Mouse (Mus musculus): ENCODE measurements at regions not wholly inside any gene's neighbourhood (a gene's known extent, or its start where the extent isn't known, plus 50 kb on each side); places are given as distances from the start of the nearest gene placed in this dataset.
A peak's percentile ranks its signal among the peaks of the same experiment; 100 is the strongest.

DNA sequence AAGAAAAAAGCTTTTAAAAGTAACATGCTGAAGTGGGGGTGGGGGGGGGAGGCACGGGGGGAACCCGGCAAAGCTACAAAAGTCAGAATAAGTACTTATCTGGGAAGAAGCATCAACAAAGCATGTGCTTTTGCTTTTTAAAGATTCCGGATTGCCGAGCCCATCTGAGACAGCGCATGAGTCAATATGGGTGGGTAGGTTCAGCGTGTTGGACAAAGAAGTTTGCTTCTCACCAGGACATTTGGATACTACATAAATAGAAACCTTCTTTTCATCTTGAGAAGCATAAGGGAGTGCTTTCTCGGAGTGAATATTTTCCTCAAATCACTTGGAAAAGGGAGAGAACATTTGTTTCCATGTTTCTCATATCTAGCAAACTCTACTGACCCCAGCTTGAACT is 414.1 kb downstream of the Klf5 start:
- DNase-seq (ENCODE audit: low read depth, low spot score) = no peak

- no peak for DNase-seq (ENCODE audit: low read depth, low spot score)
These were observed 414.8 kb downstream of the Klf5 start for GRCm38 (mm10) chr14:99713069-99713830.

DNA sequence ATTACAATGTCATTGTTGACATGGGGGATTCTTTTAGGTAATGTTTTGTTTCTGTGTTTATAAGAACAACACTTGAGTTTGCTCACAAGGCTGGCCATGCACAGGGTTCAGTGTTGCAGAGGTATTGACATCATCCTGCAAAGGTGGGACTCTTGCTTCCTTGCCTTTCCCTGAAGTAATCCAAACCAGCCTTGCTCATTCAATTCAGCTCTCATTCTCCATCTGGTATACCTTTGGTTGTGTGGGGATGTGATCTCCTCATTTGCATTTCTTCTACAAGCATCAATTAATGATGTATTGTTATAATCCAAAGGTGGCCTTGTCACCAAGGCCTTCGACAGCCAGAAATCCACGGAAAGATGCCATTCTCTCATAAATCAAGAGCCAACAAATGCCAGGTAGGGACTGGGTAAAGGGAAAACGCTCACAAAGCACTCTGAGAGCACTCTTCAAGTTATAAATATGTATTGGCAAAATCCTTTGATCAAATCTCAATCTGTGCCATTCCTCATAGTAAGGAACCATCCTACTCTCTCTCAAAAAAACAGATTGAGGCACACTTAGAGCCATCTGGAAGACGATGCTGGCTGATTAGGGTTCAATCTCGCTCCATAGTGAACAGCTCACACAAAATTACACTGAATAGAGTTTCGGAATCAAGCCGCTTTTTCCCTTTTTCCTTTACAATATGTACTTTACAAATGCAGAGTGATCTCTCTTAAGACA is 435.1 kb downstream of the Klf5 start:
- no peak for DNase-seq (ENCODE audit: low read depth, low spot score)

DNA sequence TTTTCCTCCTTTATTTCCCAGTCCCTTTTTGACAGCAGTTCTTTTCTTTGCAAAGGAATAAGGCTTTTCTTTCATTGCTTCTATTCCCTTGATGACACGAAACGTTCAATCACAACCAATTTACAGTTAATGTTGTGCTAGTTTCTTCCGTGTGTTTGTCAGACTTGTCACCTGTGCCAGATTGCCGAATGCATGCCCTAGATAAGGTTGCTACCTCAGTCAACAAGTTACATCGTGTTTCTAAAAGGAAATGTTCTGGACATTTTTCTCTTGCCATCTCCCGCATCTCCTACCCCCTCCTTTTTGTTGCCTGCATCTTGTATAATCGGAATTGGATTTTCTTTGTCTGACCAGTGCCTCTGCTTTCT is 435.7 kb downstream of the Klf5 start:
- no peak for DNase-seq (ENCODE audit: low read depth, low spot score)

GRCm38 (mm10) chr14:99743625-99744297 is 445.3 kb downstream of the Klf5 start:
- no peak for DNase-seq (ENCODE audit: low read depth, low spot score)

- DNase-seq (ENCODE audit: low read depth, low spot score) = no peak
These were observed 446.7 kb downstream of the Klf5 start for GRCm38 (mm10) chr14:99745209-99745608.

GRCm38 (mm10) chr14:99748166-99748565 is 449.7 kb downstream of the Klf5 start:
- no peak for DNase-seq (ENCODE audit: low read depth, low spot score)

- no peak for DNase-seq (ENCODE audit: low read depth, low spot score)
These were observed 451.1 kb downstream of the Klf5 start for GRCm38 (mm10) chr14:99749308-99750305.

GRCm38 (mm10) chr14:99758045-99758444 is 459.6 kb downstream of the Klf5 start:
- no peak for DNase-seq (ENCODE audit: low read depth, low spot score)

DNA sequence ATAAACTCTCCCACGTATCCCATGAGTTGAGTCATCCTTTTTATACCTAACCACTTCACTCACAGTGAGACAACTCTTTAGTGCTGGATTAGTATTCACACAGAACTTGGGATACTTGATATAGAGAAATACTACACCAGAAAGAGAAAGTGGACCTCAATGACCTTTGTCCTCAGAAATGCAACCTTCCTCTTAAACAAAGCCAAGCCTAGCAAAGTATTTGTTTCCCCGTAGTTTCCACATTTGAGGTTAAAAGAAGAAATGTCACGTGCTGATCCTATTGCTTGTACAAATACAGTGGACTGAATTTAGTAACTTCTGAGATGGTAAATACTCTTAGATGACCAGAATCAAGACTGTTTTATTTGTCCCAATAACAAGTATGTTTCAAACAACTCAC is 464.8 kb downstream of the Klf5 start:
- no peak for DNase-seq (ENCODE audit: low read depth, low spot score)

DNA sequence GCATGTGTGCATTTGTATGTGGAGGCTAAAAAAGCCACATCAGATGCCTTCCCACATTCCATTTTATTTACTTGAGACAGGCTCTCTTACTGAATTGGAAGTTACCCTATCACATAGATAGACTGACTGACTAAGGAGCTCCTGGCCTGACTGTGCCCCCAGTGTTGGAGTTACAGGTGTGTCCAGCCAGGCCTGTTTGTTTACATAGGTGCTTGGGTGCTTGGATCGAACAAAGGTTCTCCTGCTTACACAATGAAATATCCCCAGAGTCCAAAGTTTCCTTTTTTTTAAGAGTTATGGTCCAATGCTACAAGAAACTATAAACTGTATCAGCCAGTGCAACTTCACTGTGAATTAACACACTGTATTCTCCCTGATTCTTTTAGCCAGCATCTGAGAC is 472.5 kb downstream of the Klf5 start:
- no peak for DNase-seq (ENCODE audit: low read depth, low spot score)

DNA sequence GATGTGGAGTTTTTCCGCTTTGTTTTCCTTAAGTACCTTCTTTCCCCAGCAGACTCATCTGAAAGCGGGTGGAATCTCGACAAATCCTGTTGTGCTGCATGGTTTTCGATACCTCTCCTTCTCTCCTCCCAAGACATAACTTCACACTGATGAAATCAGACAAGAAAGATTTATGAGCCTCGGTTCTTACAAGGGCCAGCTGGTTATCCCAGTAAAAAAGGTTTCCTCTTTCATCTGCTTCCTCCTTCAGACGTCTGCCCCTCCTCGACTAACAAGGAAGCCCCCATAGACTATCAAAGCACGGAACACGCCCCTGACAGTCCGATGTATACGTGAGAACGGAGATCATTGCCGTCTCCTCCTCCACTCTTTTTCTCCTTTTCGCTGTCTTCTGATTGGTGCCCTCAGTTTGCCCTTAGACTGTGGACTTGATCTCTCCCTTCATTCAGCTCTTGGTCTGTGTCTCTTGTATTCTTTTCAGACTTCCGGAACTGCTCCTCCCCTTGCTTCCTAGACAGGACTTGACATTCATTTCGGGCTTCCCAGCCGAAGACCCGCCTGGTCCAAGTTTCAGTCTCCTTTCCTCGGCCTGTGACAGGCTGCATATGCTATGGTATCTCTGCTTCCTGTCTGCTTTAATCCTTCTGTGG is 474.4 kb downstream of the Klf5 start:
- peak; percentile 3 for DNase-seq (ENCODE audit: low read depth, low spot score)

- no peak for DNase-seq (ENCODE audit: low read depth, low spot score)
These were observed 480.0 kb downstream of the Klf5 start for GRCm38 (mm10) chr14:99778477-99778876.

GRCm38 (mm10) chr14:99778957-99779356 is 480.5 kb downstream of the Klf5 start:
- DNase-seq (ENCODE audit: low read depth, low spot score) = no peak

- no peak for DNase-seq (ENCODE audit: low read depth, low spot score)
These were observed 485.2 kb downstream of the Klf5 start for GRCm38 (mm10) chr14:99783646-99784045.

DNA sequence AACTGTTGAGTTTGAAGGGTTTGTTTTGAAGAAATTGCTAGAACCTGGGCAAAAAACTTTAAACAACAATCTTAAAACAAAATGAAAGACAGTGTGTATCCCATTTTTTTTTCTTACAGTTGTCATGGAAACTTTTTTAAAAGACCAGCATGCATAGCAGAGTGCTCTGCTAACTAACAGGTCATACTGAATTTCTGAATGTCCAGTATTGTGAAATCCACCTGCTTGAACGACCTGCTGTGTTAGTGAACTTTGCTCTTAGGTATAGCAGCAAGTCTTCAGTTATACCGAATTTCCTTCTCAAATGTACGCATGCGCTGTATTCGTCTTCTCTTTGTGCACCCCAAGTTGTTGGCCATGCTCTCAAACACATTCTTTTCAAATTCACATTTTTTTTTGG is 486.6 kb downstream of the Klf5 start:
- no peak for DNase-seq (ENCODE audit: low read depth, low spot score)

DNA sequence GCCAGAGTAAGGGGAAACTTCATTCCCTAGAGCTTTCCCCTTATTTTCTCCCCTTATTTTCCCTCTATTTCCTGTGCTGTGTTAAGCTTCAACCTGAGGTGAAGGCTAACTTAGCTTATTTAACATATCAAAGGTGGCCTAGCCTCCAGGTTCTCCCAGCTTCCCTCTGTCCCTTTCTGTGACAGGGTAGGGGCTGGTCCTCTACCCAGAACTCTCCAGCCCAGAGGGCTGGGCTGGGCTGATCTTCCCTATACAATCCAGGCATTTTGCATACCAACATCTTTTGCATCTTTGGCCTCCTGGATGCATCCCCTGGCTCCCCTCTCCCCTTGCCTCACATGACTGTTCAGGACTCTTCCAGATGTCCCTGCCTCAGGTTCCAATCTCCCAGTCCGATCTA is 487.9 kb downstream of the Klf5 start:
- no peak for DNase-seq (ENCODE audit: low read depth, low spot score)

- DNase-seq (ENCODE audit: low read depth, low spot score) = no peak
These were observed 489.7 kb downstream of the Klf5 start for GRCm38 (mm10) chr14:99788185-99788584.

DNA sequence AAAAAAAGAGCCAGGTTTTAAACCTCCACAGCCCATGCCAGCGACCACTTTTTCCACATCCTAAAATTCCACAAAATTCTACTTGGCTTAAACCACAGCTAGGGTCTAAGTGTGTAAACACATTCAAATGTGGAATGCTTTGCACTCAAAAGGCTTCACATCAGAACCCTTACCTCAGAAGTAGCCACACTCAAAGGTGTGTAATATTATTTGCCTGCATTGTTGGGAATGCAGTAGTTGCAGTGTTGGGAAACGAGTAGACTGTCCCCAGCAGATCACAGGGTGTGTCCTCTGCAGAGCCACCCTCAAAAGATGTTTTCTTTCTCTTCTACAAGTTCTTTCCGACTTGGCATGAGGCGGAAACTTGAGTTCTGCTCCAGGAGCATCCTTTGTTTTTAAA is 488.2 kb downstream of the Klf12 start:
- no peak for DNase-seq (ENCODE audit: low read depth, low spot score)

- DNase-seq (ENCODE audit: low read depth, low spot score) = no peak
These were observed 478.4 kb downstream of the Klf12 start for GRCm38 (mm10) chr14:99806052-99806451.

DNA sequence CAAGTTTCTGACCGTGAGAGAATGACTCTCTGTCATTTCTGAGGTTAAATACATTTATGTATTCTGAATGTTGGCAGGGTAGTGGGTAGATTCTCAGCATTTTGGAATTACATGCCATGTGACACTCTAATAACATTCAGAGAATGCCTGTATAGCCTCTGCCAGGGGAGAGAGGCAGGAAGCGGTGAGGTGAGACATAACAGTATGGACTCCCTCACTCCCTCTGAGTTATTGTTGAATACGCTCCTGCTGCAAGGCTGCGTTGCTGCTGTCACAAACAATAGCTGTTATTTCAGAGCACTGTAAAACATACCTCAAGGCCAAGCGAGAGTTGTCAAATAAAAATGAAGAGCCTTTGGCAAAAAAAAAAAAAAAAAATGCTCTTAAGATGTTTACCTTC is 477.9 kb downstream of the Klf12 start:
- no peak for DNase-seq (ENCODE audit: low read depth, low spot score)

All from forelimb bud, embryonic 11.5 days (tissue).